Mouse (Mus musculus): ENCODE data around the gene D430041D05Rik.

DNA sequence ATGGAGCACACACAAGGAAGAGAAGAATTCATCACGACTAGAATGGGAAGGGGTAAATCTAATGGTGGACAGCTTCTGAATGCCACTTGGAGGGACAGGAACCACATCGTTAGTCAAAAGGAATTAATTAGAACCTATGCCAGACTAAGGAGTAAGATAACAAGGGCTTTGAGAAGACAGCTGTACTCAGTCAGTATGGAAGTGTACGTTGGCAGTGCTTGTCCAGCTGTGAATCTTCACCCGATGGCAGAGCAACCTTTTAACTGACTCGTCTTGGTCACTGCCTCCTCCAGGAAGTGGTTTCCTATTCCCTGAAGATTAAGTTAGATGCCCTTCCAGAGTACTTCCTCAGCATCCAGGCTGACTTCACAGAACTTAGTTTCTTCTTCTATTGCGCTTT, 87.0 kb downstream of the D430041D05Rik start:
- TF ChIP-seq CTCF (IDR thresholded peaks at IDR 0.05; ENCODE audit: borderline replicate concordance, insufficient read depth, low read length) (no peak), POLR2A (IDR thresholded peaks at IDR 0.05; ENCODE audit: low read depth, low read length) (no peak)
